Comparison of ENCODE assay signal across 15 mouse cellular contexts in genomic region chr6:118887032-118887431, GRCm38 (mm10).
DNase-seq lines count a peak whose midpoint lies in the region.
"Had no signal": no experiment of that assay in that cellular context is flagged by ENCODE, and none has a peak within 500 bp of the region (broad histone marks: within the 10 kb centered on the region; RNA-seq: fewer than 3 reads in every experiment).

No protein-coding gene starts in this region.

- peak; percentile 60 for DNase-seq in adrenal gland, adult 2 months
- no peak for DNase-seq in adrenal gland, adult 18-20 months (ENCODE audit: low spot score in 2 of 2)
- peak; percentile 19 for DNase-seq in adrenal gland, postnatal 25 days
- DNase-seq in adrenal gland, postnatal 10 days, result no peak
- DNase-seq in NIH3T3 (ENCODE audit: low read depth), result peak; percentile 69
- no peak for DNase-seq in embryo, embryonic 10.5 days (ENCODE audit: low spot score)
- DNase-seq in ovary, postnatal 14 days (ENCODE audit: low spot score), result no peak
- DNase-seq: B cell, adult 2 months; cerebellum, adult 11-12 months; cerebellum, adult 2 months; cerebellum, adult 9-10 months; cerebellum, postnatal 10 days; cerebellum, postnatal 25 days; embryo, embryonic 11 days; gastrocnemius, adult 2 months had no signal

Comparison
In these comparisons a context has a peak if more than half of its experiments do, and no peak if none do; other contexts are left out.
1. DNase-seq: peak in adrenal gland, adult 2 months (single experiment), adrenal gland, postnatal 25 days (single experiment) and NIH3T3 (single experiment); none in adrenal gland, adult 18-20 months (0 of 2), adrenal gland, postnatal 10 days (single experiment), embryo, embryonic 10.5 days (single experiment) and ovary, postnatal 14 days (single experiment).